Mouse (Mus musculus) stomach, postnatal 0 days (tissue): ENCODE measurements around the gene Trp53rkb.

Source experiments
- CTCF ChIP-seq: IDR thresholded peaks from 2 replicates; pipeline ENCODE4 v1.5.1; 2016; ENCODE audit warnings: antibody characterized with exemption, low read depth, mild to moderate bottlenecking, moderate library complexity
- EP300 ChIP-seq: optimal IDR thresholded peaks from 2 replicates; pipeline ENCODE3; 2016; ENCODE audit warnings: antibody characterized with exemption

- no peak for TF ChIP-seq EP300
- TF ChIP-seq CTCF, result no peak
Observed at GRCm38 (mm10) chr2:166757969-166758368, 34.4 kb upstream of the Trp53rkb start.
